10 mouse cellular contexts compared by ENCODE assay signal in the genomic region with DNA sequence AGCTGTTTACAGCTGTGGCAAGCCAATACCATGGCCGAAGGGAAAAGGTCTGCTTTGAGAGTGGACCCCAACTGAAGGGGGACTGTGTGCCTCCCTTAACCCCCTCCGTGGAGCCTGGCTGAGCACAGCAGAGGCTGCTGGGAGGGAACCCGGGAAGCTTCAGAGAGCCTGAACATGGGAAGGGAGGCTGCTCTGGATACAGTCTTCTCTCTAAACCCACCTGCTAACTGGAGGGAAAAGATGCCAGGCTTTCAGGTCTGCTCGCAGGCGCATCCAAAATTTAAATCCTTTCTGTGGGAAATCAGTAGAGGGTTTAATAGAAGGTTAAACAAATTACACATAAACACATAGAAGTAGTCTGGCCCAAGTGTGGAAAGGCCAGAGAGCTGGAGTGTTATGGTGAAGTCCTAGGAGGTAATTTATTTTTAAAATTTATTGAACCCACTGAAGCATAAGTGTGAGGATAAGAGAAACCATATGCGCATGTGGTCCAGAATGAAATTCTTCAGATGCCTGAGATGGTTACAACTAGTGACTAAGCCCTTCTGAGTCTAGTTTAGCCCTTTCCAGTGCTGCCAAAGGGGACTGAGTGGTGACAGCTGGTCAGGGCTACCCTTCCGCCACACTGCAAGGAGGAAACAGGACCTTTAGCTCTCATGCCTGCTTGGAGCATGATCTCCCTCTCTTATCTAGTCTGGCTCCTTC. TPM values are rescaled to one million over a fixed set of nuclear protein-coding genes. Genes with fewer than 3 reads are reported as not detected.
DNase-seq lines count a peak whose midpoint lies in the region; ATAC-seq and TF ChIP-seq lines count a peak whose summit lies in the region.
"Had no signal": no experiment of that assay in that cellular context is flagged by ENCODE, and none has a peak within 500 bp of the region (broad histone marks: within the 10 kb centered on the region; RNA-seq: fewer than 3 reads in every experiment).

No protein-coding gene starts in this region.

- H3K27me3 ChIP-seq in heart, postnatal 0 days (ENCODE audit: control insufficient read depth, insufficient read depth, low read length): no peaks in the 10 kb centered on the region
- no peaks in the 10 kb centered on the region for H3K27me3 ChIP-seq in heart, embryonic 11.5 days (ENCODE audit: control insufficient read depth, insufficient read depth, low read length)
- no peaks in the 10 kb centered on the region for H3K27me3 ChIP-seq in C2C12 (ENCODE audit: control insufficient read depth, insufficient read depth, insufficient read length)
- H3K27me3 ChIP-seq in limb, embryonic 10.5 days (ENCODE audit: low read depth, poor library complexity, severe bottlenecking): peaks cover 5% of the 10 kb centered on the region; the same call in 1 of the 2 replicates

- no peak overlapping the region for H3K4me3 ChIP-seq in heart, postnatal 0 days (ENCODE audit: low read depth, low read length)
- no peak overlapping the region for H3K4me3 ChIP-seq in heart, embryonic 11.5 days (ENCODE audit: low read depth, low read length)
- no peak overlapping the region for H3K4me3 ChIP-seq in C2C12 (ENCODE audit: insufficient read depth, poor library complexity, severe bottlenecking)
- no peak overlapping the region for H3K4me3 ChIP-seq in limb, embryonic 10.5 days

- H3K36me3 ChIP-seq in heart, postnatal 0 days (replicated peaks; ENCODE audit: control insufficient read depth, insufficient read depth, low read length): no peaks in the 10 kb centered on the region
- H3K36me3 ChIP-seq in heart, embryonic 11.5 days (ENCODE audit: control insufficient read depth, insufficient read depth, low read length): no peaks in the 10 kb centered on the region
- H3K36me3 ChIP-seq in C2C12 (ENCODE audit: control insufficient read depth, insufficient read depth): peaks cover 18% of the 10 kb centered on the region
- H3K36me3 ChIP-seq in limb, embryonic 10.5 days: no peaks in the 10 kb centered on the region

- peak overlapping the region; percentile 37 for H3ac ChIP-seq in C2C12 (ENCODE audit: control insufficient read depth, insufficient read length, low read depth)

- 46% methylated on average over 7 of the region's 7 CpGs for WGBS in heart, postnatal 0 days
- WGBS in heart, embryonic 11.5 days (ENCODE audit: insufficient replicate concordance): 38% methylated on average over 7 of the region's 7 CpGs
- whole genome bisulfite sequencing in limb, embryonic 10.5 days: 61% methylated on average over 7 of the region's 7 CpGs

- ATAC-seq in heart, postnatal 0 days (ENCODE audit: insufficient read depth, low read depth): peak; percentile 63; the same call in 1 of the 2 replicates
- no peak for ATAC-seq in heart, embryonic 11.5 days (replicated peaks; ENCODE audit: insufficient number of reproducible peaks, low FRiP score, low TSS enrichment)
- ATAC-seq: hindbrain, embryonic 16.5 days had no signal

- H3K4me1 ChIP-seq in heart, postnatal 0 days (ENCODE audit: control insufficient read depth, insufficient read depth): peaks cover 4% of the 10 kb centered on the region; the same call in 1 of the 2 replicates
- peaks cover 16% of the 10 kb centered on the region for H3K4me1 ChIP-seq in heart, embryonic 11.5 days (ENCODE audit: control insufficient read depth, insufficient read depth, low read length)
- H3K4me1 ChIP-seq in limb, embryonic 10.5 days: peaks cover 43% of the 10 kb centered on the region

- peak; percentile 34 for DNase-seq in heart, postnatal 0 days (ENCODE audit: low spot score)
- DNase-seq in cerebellum, postnatal 14 days: peak; percentile 22 to 46
- peak; percentile 43 for DNase-seq in limb, embryonic 10.5 days (ENCODE audit: low spot score)
- no peak for DNase-seq in T-cell, adult 2 months (ENCODE audit: low spot score)
- DNase-seq in left cerebral cortex, postnatal 14 days (ENCODE audit: low spot score in 2 of 2): no peak
- no peak for DNase-seq in frontal cortex, postnatal 10 days (ENCODE audit: low spot score in 2 of 2)
- DNase-seq: right cerebral cortex, postnatal 4 days had no signal

- H3K79me2 ChIP-seq in C2C12 (ENCODE audit: control insufficient read depth, insufficient read depth): peaks cover 90% of the 10 kb centered on the region

- intact Hi-C loops in left cerebral cortex, postnatal 14 days (cut with DNase I): no loop called here

- no peak for TF ChIP-seq EP300 in heart, postnatal 0 days (IDR thresholded peaks at IDR 0.05; ENCODE audit: low read depth)

- H3K9me3 ChIP-seq in heart, postnatal 0 days (replicated peaks; ENCODE audit: control insufficient read depth, low read length): no peaks in the 10 kb centered on the region
- no peaks in the 10 kb centered on the region for H3K9me3 ChIP-seq in heart, embryonic 11.5 days (replicated peaks; ENCODE audit: control insufficient read depth, low read length)
- no peaks in the 10 kb centered on the region for H3K9me3 ChIP-seq in limb, embryonic 10.5 days (replicated peaks)

- H3K9ac ChIP-seq in heart, postnatal 0 days (replicated peaks; ENCODE audit: low read depth, low read length): no peak overlapping the region
- H3K9ac ChIP-seq in heart, embryonic 11.5 days (ENCODE audit: low read depth, low read length): no peak overlapping the region

- H3K4me2 ChIP-seq in heart, postnatal 0 days (ENCODE audit: low read depth, low read length): no peak overlapping the region
- no peak overlapping the region for H3K4me2 ChIP-seq in heart, embryonic 11.5 days

- TF ChIP-seq CTCF in heart, postnatal 0 days (IDR thresholded peaks at IDR 0.05; ENCODE audit: low read depth): no peak
- no peak for TF ChIP-seq CTCF in C2C12 (IDR thresholded peaks at IDR 0.05; ENCODE audit: control insufficient read depth, insufficient read depth, insufficient read length)

- no peak overlapping the region for H3K27ac ChIP-seq in heart, postnatal 0 days (ENCODE audit: low read depth)
- H3K27ac ChIP-seq in heart, embryonic 11.5 days (ENCODE audit: low read depth, low read length): no peak overlapping the region
- H3K27ac ChIP-seq in limb, embryonic 10.5 days: no peak overlapping the region

- H3K79me3 ChIP-seq in C2C12 (ENCODE audit: low read depth): peaks cover 54% of the 10 kb centered on the region

TF ChIP-seq in C2C12, 6 proteins besides CTCF, POLR2A, EP300 and RAD21:
- TF ChIP-seq MYOD1 (IDR thresholded peaks at IDR 0.05; ENCODE audit: control insufficient read depth, insufficient read length, low read depth) (peak; percentile 90), MAX (IDR thresholded peaks at IDR 0.05) (peak; percentile 47), FOSL1 (IDR thresholded peaks at IDR 0.05; ENCODE audit: insufficient read depth, low read length, poor library complexity, severe bottlenecking) (peak; percentile 38), MYOG (IDR thresholded peaks at IDR 0.05; ENCODE audit: control insufficient read depth, extremely low read depth, insufficient read length) (no peak)

RNA-seq across cellular contexts. Expression of a gene that starts 44.9 kb away (rescaled TPM):
- 5.5 and 10.6 TPM in 2 replicates for total RNA-seq in heart, postnatal 0 days (2014; rRNA removed; ENCODE audit: low replicate concordance)
- 3.7 and 5.2 TPM in 2 replicates for polyA plus RNA-seq in heart, postnatal 0 days (2015; fragmentation: Nextera tagmentation; extraction: Ambion mirVana)
- polyA plus RNA-seq in heart, embryonic 11.5 days (2014; fragmentation: Nextera tagmentation; extraction: Ambion mirVana): 30.3 and 31.3 TPM in 2 replicates
- polyA plus RNA-seq in C2C12 (2012; fragmentation: generic; extraction: Trizol): 41.8 TPM
- polyA plus RNA-seq in limb, embryonic 10.5 days (2016; fragmentation: Nextera tagmentation; extraction: Ambion mirVana): 49.1 and 51.3 TPM in 2 replicates
- total RNA-seq in left cerebral cortex, postnatal 14 days (2021): 100 to 1,000 TPM; 201 to 225 TPM

Comparison
In these comparisons a context has a peak if more than half of its experiments do, and no peak if none do; other contexts are left out.
1. DNase-seq: peak in heart, postnatal 0 days (single experiment), cerebellum, postnatal 14 days (2 of 2) and limb, embryonic 10.5 days (single experiment); none in T-cell, adult 2 months (single experiment), left cerebral cortex, postnatal 14 days (0 of 2) and frontal cortex, postnatal 10 days (0 of 2).